Mouse (Mus musculus): ENCODE measurements around the gene Egln3. TPM values are rescaled to one million over a fixed set of nuclear protein-coding genes. Genes with fewer than 3 reads are reported as not detected.
A peak's percentile ranks its signal among the peaks of the same experiment; 100 is the strongest.

Gene Egln3
- polyA plus RNA-seq, 1 experiment from 2014 or later = 12.1 TPM

DNA sequence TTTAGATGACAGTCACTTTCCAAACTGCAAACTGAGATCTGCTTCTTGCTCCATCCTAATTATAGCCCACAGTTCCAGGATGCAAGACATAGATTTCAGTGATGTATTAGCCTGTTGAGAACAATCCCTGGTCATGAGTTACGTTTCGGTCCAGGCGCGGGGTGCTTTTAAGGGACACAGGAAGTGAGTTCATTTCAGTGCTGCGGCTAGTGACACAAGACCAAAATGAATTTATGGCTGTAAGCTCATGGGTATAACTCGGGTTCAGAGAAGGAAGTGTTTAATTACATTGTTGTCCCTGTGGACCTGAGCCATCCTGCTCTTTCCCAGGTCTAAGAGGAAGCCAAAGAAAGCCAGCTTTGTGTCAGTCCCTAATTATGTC is 5.5 kb upstream of the Egln3 start:
- Histone ChIP-seq H3K4me2 (ENCODE audit: low read depth, low read length) (no peak overlapping the region), H3K27ac (ENCODE audit: low read depth) (no peak overlapping the region), H3K36me3 (replicated peaks; ENCODE audit: insufficient read depth, low read length) (no peaks in the 10 kb centered on the region), H3K9ac (replicated peaks) (no peak overlapping the region), H3K4me3 (ENCODE audit: low read depth, low read length) (no peak overlapping the region), H3K27me3 (ENCODE audit: insufficient read depth, low read length) (no peaks in the 10 kb centered on the region), H3K4me1 (ENCODE audit: insufficient read depth) (peaks cover 15% of the 10 kb centered on the region), H3K9me3 (ENCODE audit: low read length) (0 out of 2 replicates have a peak, but pooled peaks cover 3% of the 10 kb centered on the region)
- no peak for DNase-seq
- 24% methylated on average over 6 of the region's 6 CpGs for WGBS (ENCODE audit: insufficient replicate concordance)
- TF ChIP-seq CTCF (IDR thresholded peaks at IDR 0.05; ENCODE audit: low read depth) = no peak
- TF ChIP-seq EP300 (IDR thresholded peaks at IDR 0.05; ENCODE audit: low read depth) = no peak
- no peak for ATAC-seq

DNA sequence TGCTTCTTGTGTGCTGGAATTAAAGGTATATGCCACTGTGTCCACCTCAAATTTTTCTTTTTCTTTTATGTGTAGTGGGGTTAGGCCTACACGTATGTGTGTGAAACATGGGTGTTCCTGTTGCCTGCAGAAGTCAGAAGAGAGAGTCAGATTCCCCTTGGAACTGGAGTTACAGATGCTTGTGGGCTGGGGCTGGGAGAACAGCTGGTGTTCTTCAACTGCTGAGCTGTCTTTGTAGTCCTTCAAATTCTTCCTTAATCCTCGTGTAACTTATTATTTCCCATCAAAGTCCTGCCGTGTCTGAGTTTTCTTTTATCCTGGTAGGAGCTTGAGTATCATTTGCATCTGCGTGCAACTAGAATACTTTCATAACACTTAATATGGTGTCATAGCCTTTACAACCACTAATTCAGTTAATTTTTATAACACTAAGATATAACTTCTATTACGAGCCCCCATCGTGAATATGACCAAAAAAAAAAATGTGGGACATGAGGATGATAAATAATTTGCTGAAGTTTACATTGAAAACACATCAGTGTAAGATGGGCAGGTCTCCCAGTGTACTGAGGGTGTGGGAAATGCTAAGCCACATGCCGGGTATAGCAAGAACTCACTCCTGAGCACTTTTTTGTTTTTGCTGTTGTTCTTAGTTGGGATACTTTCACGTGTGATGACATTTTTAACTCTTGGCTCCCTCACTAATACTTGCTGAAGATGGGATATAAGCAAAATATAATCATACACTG is 4.9 kb upstream of the Egln3 start:
- WGBS (ENCODE audit: insufficient replicate concordance) = 68% methylated on average over 8 of the region's 8 CpGs
- no peaks in the 10 kb centered on the region for H3K36me3 ChIP-seq (replicated peaks; ENCODE audit: insufficient read depth, low read length)
- H3K9ac ChIP-seq (replicated peaks) = no peak overlapping the region
- no peaks in the 10 kb centered on the region for H3K27me3 ChIP-seq (ENCODE audit: insufficient read depth, low read length)
- no peak for TF ChIP-seq CTCF (IDR thresholded peaks at IDR 0.05; ENCODE audit: low read depth)
- no peak for TF ChIP-seq EP300 (IDR thresholded peaks at IDR 0.05; ENCODE audit: low read depth)
- H3K4me1 ChIP-seq (ENCODE audit: insufficient read depth) = peaks cover 19% of the 10 kb centered on the region
- DNase-seq (no peak), ATAC-seq (no peak)
- H3K4me3 ChIP-seq (ENCODE audit: low read depth, low read length) = no peak overlapping the region
- 0 out of 2 replicates have a peak, but pooled peaks cover 3% of the 10 kb centered on the region for H3K9me3 ChIP-seq (ENCODE audit: low read length)
- no peak overlapping the region for H3K27ac ChIP-seq (ENCODE audit: low read depth)
- no peak overlapping the region for H3K4me2 ChIP-seq (ENCODE audit: low read depth, low read length)

DNA sequence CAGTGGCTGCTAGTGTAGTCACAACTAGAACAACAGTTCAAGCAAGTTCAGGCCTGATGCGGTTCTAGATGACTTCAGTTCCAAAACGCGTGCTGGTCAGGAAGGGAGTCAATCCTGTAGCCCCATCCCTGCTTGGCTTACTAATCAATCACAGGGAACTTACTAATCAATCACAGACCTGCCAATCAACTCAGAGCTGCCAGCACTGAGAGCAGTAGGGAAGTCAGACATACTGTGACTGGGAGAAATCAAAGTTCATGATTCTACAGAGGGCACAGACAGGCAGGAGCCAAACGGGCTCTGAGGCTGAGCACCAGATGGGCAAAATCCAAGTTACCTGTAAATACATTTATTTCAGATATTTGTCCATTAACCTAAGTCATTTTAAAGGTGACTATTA is 2.1 kb upstream of the Egln3 start:
- DNase-seq = no peak
- H3K36me3 ChIP-seq (replicated peaks; ENCODE audit: insufficient read depth, low read length) = no peaks in the 10 kb centered on the region
- TF ChIP-seq CTCF (IDR thresholded peaks at IDR 0.05; ENCODE audit: low read depth) = no peak
- TF ChIP-seq EP300 (IDR thresholded peaks at IDR 0.05; ENCODE audit: low read depth) = no peak
- no peak overlapping the region for H3K4me2 ChIP-seq (ENCODE audit: low read depth, low read length)
- no peak overlapping the region for H3K4me3 ChIP-seq (ENCODE audit: low read depth, low read length)
- peak; percentile 40 for ATAC-seq
- H3K27ac ChIP-seq (ENCODE audit: low read depth) = 0 out of 2 replicates have a peak overlapping the region, but pooled peaks have one; percentile 8
- H3K27me3 ChIP-seq (ENCODE audit: insufficient read depth, low read length) = no peaks in the 10 kb centered on the region
- 73% methylated on average over 4 of the region's 4 CpGs for WGBS (ENCODE audit: insufficient replicate concordance)
- peaks cover 24% of the 10 kb centered on the region for H3K4me1 ChIP-seq (ENCODE audit: insufficient read depth)
- 0 out of 2 replicates have a peak, but pooled peaks cover 3% of the 10 kb centered on the region for H3K9me3 ChIP-seq (ENCODE audit: low read length)
- H3K9ac ChIP-seq (replicated peaks) = no peak overlapping the region

DNA sequence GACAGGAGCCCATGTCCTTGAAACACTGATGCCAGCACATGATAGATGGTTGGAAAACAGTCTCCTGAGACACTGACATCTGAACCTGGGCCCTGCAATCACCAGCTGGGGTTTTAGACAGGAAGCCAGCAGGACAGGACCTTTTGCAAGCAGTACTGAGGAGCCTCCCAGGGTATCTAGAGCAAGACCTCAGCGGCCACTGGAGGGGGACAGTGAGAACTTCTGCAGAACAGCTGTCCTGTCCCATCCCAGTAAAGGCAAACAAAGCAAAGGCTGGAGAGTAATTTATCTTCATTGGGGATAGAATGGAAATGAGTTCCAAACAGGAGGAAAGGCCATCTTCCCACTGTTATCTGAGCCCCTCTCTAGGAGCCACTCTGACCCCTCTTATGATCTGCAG is 1.5 kb upstream of the Egln3 start:
- peak; percentile 40; the same call in 1 of the 2 replicates for ATAC-seq
- TF ChIP-seq CTCF (IDR thresholded peaks at IDR 0.05; ENCODE audit: low read depth) (peak; percentile 78), EP300 (IDR thresholded peaks at IDR 0.05; ENCODE audit: low read depth) (no peak)
- H3K36me3 ChIP-seq (replicated peaks; ENCODE audit: insufficient read depth, low read length) = no peaks in the 10 kb centered on the region
- no peak overlapping the region for H3K4me2 ChIP-seq (ENCODE audit: low read depth, low read length)
- no peak overlapping the region for H3K4me3 ChIP-seq (ENCODE audit: low read depth, low read length)
- no peaks in the 10 kb centered on the region for H3K27me3 ChIP-seq (ENCODE audit: insufficient read depth, low read length)
- peaks cover 26% of the 10 kb centered on the region for H3K4me1 ChIP-seq (ENCODE audit: insufficient read depth)
- 4% methylated on average over 1 of the region's 1 CpGs for WGBS (ENCODE audit: insufficient replicate concordance)
- H3K9me3 ChIP-seq (ENCODE audit: low read length) = 0 out of 2 replicates have a peak, but pooled peaks cover 3% of the 10 kb centered on the region
- H3K9ac ChIP-seq (replicated peaks) = no peak overlapping the region
- DNase-seq = peak; percentile 80
- H3K27ac ChIP-seq (ENCODE audit: low read depth) = 0 out of 2 replicates have a peak overlapping the region, but pooled peaks have one; percentile 8

DNA sequence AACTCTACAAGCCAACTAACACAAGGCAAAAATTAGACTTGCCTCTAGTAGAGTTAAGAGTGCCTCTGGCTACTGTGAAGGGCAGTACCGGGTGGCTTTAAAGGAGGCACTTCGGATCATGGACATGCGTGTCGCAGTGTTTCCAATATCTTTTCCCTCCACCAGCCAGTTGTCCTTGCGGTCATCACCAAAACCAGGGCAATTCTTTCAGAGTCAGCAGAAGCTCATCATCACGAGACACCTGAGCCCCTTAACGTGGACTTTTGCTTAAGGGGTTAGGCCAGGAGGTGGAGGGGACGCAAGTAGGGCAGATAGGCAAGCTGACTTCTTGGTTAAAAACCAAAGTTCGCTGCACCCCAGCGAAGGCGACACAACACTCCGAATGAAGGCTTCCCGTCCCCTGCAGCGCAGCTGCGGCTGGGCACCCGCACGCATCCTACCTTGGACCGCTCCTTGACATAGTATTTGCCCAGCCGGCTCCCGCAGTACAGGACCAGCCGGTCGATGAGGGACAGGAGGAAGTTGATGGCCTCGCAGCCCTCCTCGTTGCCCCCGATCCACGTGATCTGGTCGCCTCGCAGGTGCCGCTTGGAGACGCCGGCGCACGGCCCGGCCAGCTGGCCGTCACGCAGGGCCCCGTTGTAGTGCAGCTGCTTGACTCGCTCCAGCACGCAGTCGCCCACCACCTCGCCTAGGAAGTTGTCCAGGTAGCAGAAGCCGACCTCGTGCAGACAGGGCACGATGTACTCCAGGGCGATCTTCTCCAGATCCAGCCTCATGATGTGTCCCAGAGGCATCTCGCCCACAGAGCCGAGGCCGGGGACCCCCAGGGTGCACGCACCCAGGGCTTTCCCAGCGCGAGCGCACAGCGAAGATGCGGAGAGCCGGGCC is 650 bp downstream of the Egln3 start:
- no peak for TF ChIP-seq EP300 (IDR thresholded peaks at IDR 0.05; ENCODE audit: low read depth)
- no peak for TF ChIP-seq CTCF (IDR thresholded peaks at IDR 0.05; ENCODE audit: low read depth)
- no peaks in the 10 kb centered on the region for H3K36me3 ChIP-seq (replicated peaks; ENCODE audit: insufficient read depth, low read length)
- peaks cover 46% of the 10 kb centered on the region for H3K4me1 ChIP-seq (ENCODE audit: insufficient read depth)
- H3K27me3 ChIP-seq (ENCODE audit: insufficient read depth, low read length) = no peaks in the 10 kb centered on the region
- H3K4me2 ChIP-seq (ENCODE audit: low read depth, low read length) = peak overlapping the region; percentile 90
- DNase-seq = peak; percentile 70
- H3K9ac ChIP-seq (replicated peaks) = peak overlapping the region; percentile 80
- ATAC-seq = peak; percentile 60
- 1% methylated on average over 55 of the region's 55 CpGs for WGBS (ENCODE audit: insufficient replicate concordance)
- H3K27ac ChIP-seq (ENCODE audit: low read depth) = peak overlapping the region; percentile 79
- H3K4me3 ChIP-seq (ENCODE audit: low read depth, low read length) = peak overlapping the region; percentile 78
- 0 out of 2 replicates have a peak, but pooled peaks cover 3% of the 10 kb centered on the region for H3K9me3 ChIP-seq (ENCODE audit: low read length)

DNA sequence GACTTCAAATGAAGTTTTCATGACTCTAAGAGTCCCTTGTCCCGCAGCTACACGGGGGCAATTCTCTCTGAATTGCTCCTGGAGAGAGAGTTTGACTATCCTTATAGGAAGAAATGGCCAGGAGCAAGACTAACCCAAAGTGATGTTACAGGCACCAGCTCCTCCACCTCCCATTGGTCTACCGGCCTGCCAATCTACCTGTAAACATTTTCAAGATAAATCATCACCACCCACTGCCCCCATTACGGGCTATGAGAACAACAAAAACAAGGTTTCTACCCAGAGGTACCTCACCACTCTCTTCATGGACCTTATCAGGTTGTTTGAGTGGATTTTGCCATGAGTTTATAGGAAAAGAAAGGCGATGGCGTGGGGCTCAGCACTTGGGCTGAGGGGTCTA is 1.4 kb downstream of the Egln3 start:
- ATAC-seq (peak; percentile 14; the same call in 1 of the 2 replicates), DNase-seq (peak; percentile 72)
- Histone ChIP-seq H3K27ac (ENCODE audit: low read depth) (peak overlapping the region; percentile 79), H3K9me3 (ENCODE audit: low read length) (0 out of 2 replicates have a peak, but pooled peaks cover 3% of the 10 kb centered on the region), H3K4me3 (ENCODE audit: low read depth, low read length) (peak overlapping the region; percentile 78), H3K27me3 (ENCODE audit: insufficient read depth, low read length) (no peaks in the 10 kb centered on the region), H3K4me2 (ENCODE audit: low read depth, low read length) (peak overlapping the region; percentile 90), H3K4me1 (ENCODE audit: insufficient read depth) (peaks cover 51% of the 10 kb centered on the region), H3K36me3 (replicated peaks; ENCODE audit: insufficient read depth, low read length) (no peaks in the 10 kb centered on the region), H3K9ac (replicated peaks) (peak overlapping the region; percentile 80)
- WGBS (ENCODE audit: insufficient replicate concordance) = 14% methylated on average over 6 of the region's 6 CpGs
- no peak for TF ChIP-seq EP300 (IDR thresholded peaks at IDR 0.05; ENCODE audit: low read depth)
- TF ChIP-seq CTCF (IDR thresholded peaks at IDR 0.05; ENCODE audit: low read depth) = no peak
